Mouse (Mus musculus) brain, embryonic 14.5 days (tissue): Measurements from ENCODE around the gene Rnf40.

Source experiments
- CTCF ChIP-seq: fragments of 200-500 bp; IDR thresholded peaks from 2 replicates; pipeline ENCODE4 v1.5.1; 2012; ENCODE audit warnings: inconsistent platforms, mild to moderate bottlenecking, moderate library complexity, borderline replicate concordance; ENCODE audit not compliant: insufficient read depth, insufficient read length; ENCODE audit errors: extremely low read depth
- POLR2A ChIP-seq: fragments of 200-500 bp; IDR thresholded peaks from 2 replicates; pipeline ENCODE4 v1.6.1; 2012; ENCODE audit warnings: mild to moderate bottlenecking, inconsistent platforms, borderline replicate concordance; ENCODE audit not compliant: poor library complexity, insufficient read depth, insufficient read length, severe bottlenecking; ENCODE audit errors: extremely low read depth

GRCm38 (mm10) chr7:127588901-127589300 is 334 bp downstream of the Rnf40 start:
- TF ChIP-seq CTCF (no peak), POLR2A (no peak)
